Comparison of ENCODE assay signal across 18 mouse cellular contexts in genomic region chr4:141708005-141708404, GRCm38 (mm10). TPM values are rescaled to one million over a fixed set of nuclear protein-coding genes. Genes with fewer than 3 reads are reported as not detected.
"Had no signal": no experiment of that assay in that cellular context is flagged by ENCODE, and none has a peak within 500 bp of the region (broad histone marks: within the 10 kb centered on the region; RNA-seq: fewer than 3 reads in every experiment).

No protein-coding gene starts in this region.

- H3K4me2 ChIP-seq: neural tube, embryonic 13.5 days had no signal

- H3K9ac ChIP-seq: neural tube, embryonic 13.5 days had no signal

- H3K27ac ChIP-seq: left cerebral cortex, adult 2 months; limb, embryonic 10.5 days; midbrain, embryonic 10.5 days; neural tube, embryonic 13.5 days had no signal

- H3K4me1 ChIP-seq: limb, embryonic 10.5 days; midbrain, embryonic 10.5 days; neural tube, embryonic 13.5 days had no signal

- H3K4me3 ChIP-seq: left cerebral cortex, adult 2 months; limb, embryonic 10.5 days; midbrain, embryonic 10.5 days; neural tube, embryonic 13.5 days had no signal

- H3K27me3 ChIP-seq: neural tube, embryonic 13.5 days had no signal

- H3K9me3 ChIP-seq: limb, embryonic 10.5 days; midbrain, embryonic 10.5 days; neural tube, embryonic 13.5 days had no signal

- ATAC-seq: intestine, postnatal 0 days; lung, postnatal 0 days had no signal

- DNase-seq: kidney, adult 8-10 months; kidney, postnatal 25 days; lung, adult 2 months; midbrain, embryonic 14.5 days; right cerebral cortex, adult 18-20 months; right cerebral cortex, postnatal 25 days; thymus, postnatal 4 days had no signal

RNA-seq across cellular contexts. Expression of gene Rsc1a1, which starts 22.6 kb away (rescaled TPM):
- total RNA-seq: left cerebral cortex, postnatal 14 days had no signal
- polyA plus RNA-seq: intestine, postnatal 0 days; kidney, embryonic 16.5 days; lung, postnatal 0 days; midbrain, embryonic 14.5 days; neural tube, embryonic 13.5 days; stomach, embryonic 16.5 days; thymus, postnatal 0 days had no signal

RNA-seq across cellular contexts. Expression of gene Agmat, which starts 38.5 kb away (rescaled TPM):
- total RNA-seq: layer of hippocampus, postnatal 25 days had no signal
- polyA plus RNA-seq: limb, embryonic 10.5 days; midbrain, embryonic 10.5 days; midbrain, embryonic 14.5 days; neural tube, embryonic 13.5 days had no signal
